Mouse (Mus musculus) midbrain, embryonic 14.5 days (tissue): ENCODE data around the gene Ssc5d. TPM values are rescaled to one million over a fixed set of nuclear protein-coding genes. Genes with fewer than 3 reads are reported as not detected.
"Not testable (repeated sequence)": the region's sequence is repeated elsewhere in the genome, so short reads cannot be mapped to it uniquely, and the experiment has no call there.

ENCODE experiments used
- ATAC-seq: fragments of 200-750 bp; cut with Nextera tagmentation; 2 replicates; pipeline ENCODE4 v1.8.0; 2017; ENCODE audit warnings: moderate number of reproducible peaks, moderate library complexity; ENCODE audit not compliant: low FRiP score, low TSS enrichment
- DNase-seq: peaks from one replicate; pipeline ENCODE4 v3.0.0-alpha.2; 2015
- H3K27ac ChIP-seq: fragments of 300-500 bp; sonication (generic); replicated peaks from 2 replicates; pipeline ENCODE4 v1.5.1; 2014; ENCODE audit warnings: mild to moderate bottlenecking, low read depth, low read length, moderate library complexity
- H3K27me3 ChIP-seq: fragments of 300-500 bp; sonication (generic); 2 replicates; pipeline ENCODE4 v1.6.1; 2014; ENCODE audit warnings: low read length, control low read depth, mixed read lengths; ENCODE audit not compliant: control insufficient read depth, insufficient read depth
- H3K36me3 ChIP-seq: fragments of 300-500 bp; sonication (generic); 2 replicates; pipeline ENCODE4 v1.6.1; 2014; ENCODE audit warnings: low read length, control low read depth; ENCODE audit not compliant: control insufficient read depth, insufficient read depth
- H3K4me1 ChIP-seq: fragments of 300-500 bp; sonication (generic); 2 replicates; pipeline ENCODE4 v1.6.1; 2014; ENCODE audit warnings: mild to moderate bottlenecking, antibody characterized with exemption, low read length, control low read depth; ENCODE audit not compliant: control insufficient read depth, insufficient read depth
- H3K4me2 ChIP-seq: fragments of 300-500 bp; sonication (generic); 2 replicates; pipeline ENCODE4 v1.6.1; 2014; ENCODE audit warnings: mild to moderate bottlenecking, low read length, moderate library complexity
- H3K4me3 ChIP-seq: fragments of 300-500 bp; sonication (generic); replicated peaks from 2 replicates; pipeline ENCODE4 v1.5.1; 2014; ENCODE audit warnings: low read depth, low read length
- H3K9ac ChIP-seq: fragments of 300-500 bp; sonication (generic); replicated peaks from 2 replicates; pipeline ENCODE4 v1.6.1; 2014; ENCODE audit warnings: mild to moderate bottlenecking, low read length, moderate library complexity
- H3K9me3 ChIP-seq: fragments of 300-500 bp; sonication (generic); 2 replicates; pipeline ENCODE4 v1.6.1; 2016; ENCODE audit warnings: low read length, control low read depth, mixed read lengths; ENCODE audit not compliant: control insufficient read depth
- WGBS: fragments of 180-500 bp; shearing (Covaris S2); extraction: QIAGEN DNeasy Blood & Tissue Kit; methylation state at CpG from one replicate; pipeline ENCODE4 v1.1.7; 2014; 5-methylcytosine and 5-hydroxymethylcytosine counted together
- polyA plus RNA-seq: library from polyadenylated mRNA; unstranded; fragments of >200 nt; fragmentation: Nextera tagmentation; extraction: Ambion mirVana; gene quantifications from 2 replicates; pipeline ENCODE4 v1.2.1, GENCODE M21; 2014

Gene Ssc5d
- 0.12 and 0.84 TPM in 2 replicates for polyA plus RNA-seq

DNA sequence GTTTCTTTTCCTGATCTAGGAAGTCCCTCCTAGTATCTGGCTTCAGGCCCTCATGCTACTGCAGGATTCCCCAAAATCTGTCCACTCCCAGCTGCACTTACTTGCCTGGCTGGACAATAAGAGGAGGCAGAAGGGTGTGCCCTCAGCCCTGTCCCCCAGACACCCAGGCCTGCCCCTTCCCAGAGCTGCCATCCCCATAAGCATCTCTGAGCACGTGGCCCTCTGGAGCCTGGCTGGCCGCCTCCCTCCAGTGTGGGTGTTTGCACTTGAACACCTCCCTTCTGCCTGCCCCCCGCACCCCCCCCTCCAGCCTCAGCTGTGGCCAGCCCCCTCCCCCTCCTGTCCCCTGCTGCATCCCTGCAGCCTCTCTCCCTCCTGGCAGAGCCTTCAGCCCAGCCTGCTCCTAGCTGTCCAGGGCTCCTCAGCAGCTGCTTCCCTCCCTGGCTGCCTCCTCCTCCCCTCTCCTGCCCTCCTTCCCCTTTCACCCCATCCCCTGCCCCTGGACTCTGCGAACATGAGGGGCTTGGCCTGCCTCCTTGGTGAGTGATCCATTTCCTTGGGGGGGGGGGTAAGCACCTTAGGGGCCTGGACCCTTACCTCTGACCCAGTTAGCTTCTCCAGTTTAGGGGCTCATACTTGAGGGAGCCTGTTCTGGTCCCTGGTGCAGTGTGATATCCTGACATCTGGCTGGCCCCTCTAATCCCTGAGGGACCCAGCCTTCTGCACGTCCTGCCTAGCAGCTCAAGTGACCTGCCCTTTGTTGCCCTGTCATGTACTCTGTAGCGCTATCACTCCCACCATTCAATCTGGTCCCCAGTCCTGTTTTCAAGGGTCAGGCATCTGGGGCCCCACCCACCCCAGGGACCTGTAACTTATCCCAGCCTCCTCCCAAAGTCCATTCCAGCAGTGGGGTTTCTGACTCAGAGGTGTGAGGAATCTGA is at the start of gene Ssc5d:
Ssc5d (plus strand) TSS at position 345 of the 941 bp plus-strand sequence.
- peak within 1 kb of the TSS; percentile 91 for H3K4me2 ChIP-seq

DNA sequence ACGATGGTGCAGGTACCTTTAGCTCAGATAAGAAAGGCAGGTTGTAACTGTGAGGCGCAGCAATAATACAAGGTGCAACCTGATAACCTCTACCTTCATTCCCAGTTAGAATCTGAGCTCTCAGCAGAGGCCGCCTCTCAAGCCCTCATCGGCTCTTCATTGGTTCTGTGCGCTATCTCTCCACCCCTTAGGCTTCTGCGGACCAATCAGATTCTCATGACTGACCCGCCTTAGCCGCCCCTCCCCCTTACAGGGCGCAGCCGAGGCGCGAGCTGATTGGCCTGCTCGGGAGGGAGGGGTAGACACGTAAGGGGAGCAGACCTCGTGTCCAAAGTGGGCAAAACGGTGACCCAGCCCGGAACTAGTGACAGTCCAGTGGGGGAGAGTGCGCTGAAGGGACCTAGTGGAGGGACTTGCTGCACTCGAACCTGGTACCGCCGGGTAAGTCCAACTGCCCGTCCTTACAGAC is 48.8 kb upstream of the Ssc5d start, which contains the start of gene Isoc2a:
Isoc2a (plus strand) TSS at position 401 of the 469 bp plus-strand sequence.
- H3K4me2 ChIP-seq: peak within 1 kb of the TSS; percentile 87
- H3K4me3 ChIP-seq: peak within 1 kb of the TSS; percentile 42
- peaks cover 9% of the 10 kb centered on the region for H3K4me1 ChIP-seq
- ATAC-seq (peak; percentile 99), DNase-seq (peak; percentile 96)
- no peaks in the 10 kb centered on the region for H3K36me3 ChIP-seq
- peak within 1 kb of the TSS; percentile 48 for H3K9ac ChIP-seq
- WGBS: under 1% methylated on average over 22 of the region's 22 CpGs
- H3K9me3 ChIP-seq: no peaks in the 10 kb centered on the region
- no peaks in the 10 kb centered on the region for H3K27me3 ChIP-seq
- peak within 1 kb of the TSS; percentile 61; the same call in 1 of the 2 replicates for H3K27ac ChIP-seq

More for the DNA sequence above, at the start of gene Ssc5d:
- Histone ChIP-seq H3K27ac (peak within 1 kb of the TSS; percentile 98), H3K36me3 (peaks cover 2% of the 10 kb centered on the region), H3K9me3 (no peaks in the 10 kb centered on the region), H3K9ac (peak within 1 kb of the TSS; percentile 68; the same call in 1 of the 2 replicates), H3K4me1 (peaks cover 47% of the 10 kb centered on the region), H3K4me3 (no peak within 1 kb of the TSS), H3K27me3 (no peaks in the 10 kb centered on the region)
- DNase-seq (peak; percentile 52), ATAC-seq (peak; percentile 12; the same call in 1 of the 2 replicates)
- WGBS: under 1% methylated on average over 6 of the region's 6 CpGs

DNA sequence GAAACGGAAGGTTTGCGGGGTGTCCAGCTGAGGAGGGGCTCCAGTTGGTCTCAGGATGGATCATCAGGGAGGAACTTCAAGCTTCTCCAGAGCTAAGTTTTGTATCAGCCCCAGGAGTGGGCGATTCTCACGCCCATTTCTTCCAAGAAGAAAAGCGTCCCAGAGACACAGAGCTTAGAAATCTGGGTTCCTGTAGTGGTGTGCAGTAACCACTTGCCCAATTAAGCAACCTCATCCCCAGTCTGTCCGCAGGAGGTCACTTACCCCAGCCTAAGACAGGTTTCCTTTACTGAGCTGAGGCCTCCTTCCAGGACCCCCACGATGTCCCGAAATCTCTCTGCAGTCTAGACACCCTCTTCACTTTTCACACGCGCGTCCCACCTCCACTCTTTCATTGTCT is 48.4 kb upstream of the Ssc5d start:
- WGBS: 9% methylated on average over 11 of the region's 11 CpGs
- peak overlapping the region; percentile 87 for H3K4me2 ChIP-seq
- H3K27ac ChIP-seq: no peak overlapping the region
- H3K4me1 ChIP-seq: peaks cover 9% of the 10 kb centered on the region
- H3K4me3 ChIP-seq: peak overlapping the region; percentile 42
- no peaks in the 10 kb centered on the region for H3K9me3 ChIP-seq
- H3K9ac ChIP-seq: peak overlapping the region; percentile 48
- ATAC-seq (peak; percentile 15; the same call in 1 of the 2 replicates), DNase-seq (no peak)
- no peaks in the 10 kb centered on the region for H3K27me3 ChIP-seq
- H3K36me3 ChIP-seq: no peaks in the 10 kb centered on the region

DNA sequence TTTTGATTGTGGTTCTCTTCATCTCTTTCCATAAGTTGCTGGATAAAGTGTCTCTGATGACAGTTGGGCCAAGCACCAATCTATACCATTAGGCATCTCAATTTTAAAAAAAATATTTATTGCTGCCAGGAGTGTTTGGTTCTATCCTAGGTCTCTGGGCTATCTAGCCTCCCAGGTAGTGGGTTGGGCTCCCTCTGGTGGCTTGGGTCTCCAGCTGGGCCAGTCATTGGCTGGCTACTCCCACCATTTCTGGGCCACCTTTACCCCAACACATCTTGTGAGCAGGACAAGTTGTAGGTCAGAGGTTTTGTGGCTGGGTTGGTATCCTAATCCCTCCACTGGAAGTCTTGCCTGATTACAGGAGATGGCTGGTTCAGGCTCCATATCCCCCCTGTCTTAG is 47.4 kb upstream of the Ssc5d start:
- H3K4me3 ChIP-seq: no peak overlapping the region
- no peaks in the 10 kb centered on the region for H3K27me3 ChIP-seq
- DNase-seq (no peak), ATAC-seq (no peak)
- H3K4me1 ChIP-seq: peaks cover 9% of the 10 kb centered on the region
- no peak overlapping the region for H3K27ac ChIP-seq
- H3K9me3 ChIP-seq: no peaks in the 10 kb centered on the region
- no peak overlapping the region for H3K4me2 ChIP-seq
- no peaks in the 10 kb centered on the region for H3K36me3 ChIP-seq
- no peak overlapping the region for H3K9ac ChIP-seq

DNA sequence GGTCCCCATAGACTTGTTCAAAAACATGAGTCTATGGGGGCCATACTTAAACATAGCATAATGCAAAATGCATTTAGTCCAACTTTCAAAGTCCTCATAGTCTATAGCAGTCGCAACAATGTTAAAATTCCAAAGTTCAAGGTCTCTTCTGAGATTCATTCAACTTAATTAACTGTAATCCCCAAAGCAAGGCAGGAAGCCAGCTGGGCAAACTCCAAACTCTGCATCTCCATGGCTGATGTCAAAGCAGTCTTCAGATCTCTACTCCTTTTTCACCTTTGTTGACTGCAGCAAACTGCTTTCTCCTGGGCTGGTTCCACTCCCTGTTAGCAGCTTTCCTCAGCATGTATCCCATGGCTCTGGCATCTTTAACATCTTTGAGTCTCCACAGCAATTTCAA is 46.5 kb upstream of the Ssc5d start:
- not testable (repeated sequence) for H3K4me1 ChIP-seq, H3K4me3 ChIP-seq, ATAC-seq, H3K9me3 ChIP-seq, H3K27me3 ChIP-seq, H3K4me2 ChIP-seq, DNase-seq, H3K9ac ChIP-seq, H3K36me3 ChIP-seq, H3K27ac ChIP-seq
- WGBS: 81% methylated on average over 1 of the region's 1 CpGs

DNA sequence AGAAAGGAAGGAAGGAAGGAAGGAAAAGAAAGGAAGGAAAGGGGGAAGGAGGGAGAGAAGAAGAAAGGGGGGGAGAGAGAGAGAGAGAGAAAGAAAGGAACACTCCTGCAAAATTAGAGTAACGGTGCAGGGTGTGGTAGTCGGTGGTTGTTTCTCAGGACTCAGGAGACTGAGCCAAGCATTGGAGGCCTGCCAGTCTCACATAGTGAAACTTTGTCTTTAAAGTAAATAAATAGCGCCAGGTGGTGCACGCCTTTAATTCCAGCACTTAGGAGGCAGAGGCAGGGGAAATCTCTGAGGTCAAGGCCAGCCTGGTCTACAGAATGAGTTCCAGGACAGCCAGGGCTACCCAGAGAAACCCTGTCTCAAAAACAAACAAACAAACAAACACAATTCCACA is 38.9 kb upstream of the Ssc5d start:
- no peaks in the 10 kb centered on the region for H3K9me3 ChIP-seq
- H3K9ac ChIP-seq: no peak overlapping the region
- H3K36me3 ChIP-seq: no peaks in the 10 kb centered on the region
- DNase-seq (no peak), ATAC-seq (no peak)
- H3K27ac ChIP-seq: no peak overlapping the region
- H3K4me3 ChIP-seq: no peak overlapping the region
- 94% methylated on average over 4 of the region's 4 CpGs for WGBS
- H3K27me3 ChIP-seq: no peaks in the 10 kb centered on the region
- no peak overlapping the region for H3K4me2 ChIP-seq
- no peaks in the 10 kb centered on the region for H3K4me1 ChIP-seq

DNA sequence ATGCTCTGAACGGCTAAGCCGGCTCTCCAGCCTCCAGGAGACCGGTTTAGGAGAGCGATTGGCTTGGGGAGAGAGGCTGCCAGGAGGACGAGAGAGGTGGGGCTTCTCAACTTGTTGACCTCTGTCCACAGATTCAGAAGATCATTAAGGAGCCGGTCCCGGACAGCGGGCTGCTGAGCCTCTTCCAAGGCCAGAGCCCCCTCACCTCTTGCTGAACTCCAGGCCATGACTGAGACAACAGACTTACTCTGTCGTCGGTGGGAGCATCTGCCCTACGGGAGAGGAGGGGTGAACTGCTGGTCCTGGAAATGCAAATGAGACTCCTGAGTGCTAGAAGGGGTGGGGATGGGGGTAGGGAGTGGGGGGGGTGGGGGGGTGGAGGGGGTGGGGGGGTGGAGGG is 30.4 kb upstream of the Ssc5d start:
- peaks cover 3% of the 10 kb centered on the region; the same call in 1 of the 2 replicates for H3K4me1 ChIP-seq
- H3K27ac ChIP-seq: no peak overlapping the region
- no peak overlapping the region for H3K4me3 ChIP-seq
- H3K9me3 ChIP-seq: no peaks in the 10 kb centered on the region
- no peak for ATAC-seq
- H3K27me3 ChIP-seq: no peaks in the 10 kb centered on the region
- no peak overlapping the region for H3K9ac ChIP-seq
- H3K4me2 ChIP-seq: no peak overlapping the region
- no peaks in the 10 kb centered on the region for H3K36me3 ChIP-seq
- no peak for DNase-seq
- 78% methylated on average over 11 of the region's 11 CpGs for WGBS

DNA sequence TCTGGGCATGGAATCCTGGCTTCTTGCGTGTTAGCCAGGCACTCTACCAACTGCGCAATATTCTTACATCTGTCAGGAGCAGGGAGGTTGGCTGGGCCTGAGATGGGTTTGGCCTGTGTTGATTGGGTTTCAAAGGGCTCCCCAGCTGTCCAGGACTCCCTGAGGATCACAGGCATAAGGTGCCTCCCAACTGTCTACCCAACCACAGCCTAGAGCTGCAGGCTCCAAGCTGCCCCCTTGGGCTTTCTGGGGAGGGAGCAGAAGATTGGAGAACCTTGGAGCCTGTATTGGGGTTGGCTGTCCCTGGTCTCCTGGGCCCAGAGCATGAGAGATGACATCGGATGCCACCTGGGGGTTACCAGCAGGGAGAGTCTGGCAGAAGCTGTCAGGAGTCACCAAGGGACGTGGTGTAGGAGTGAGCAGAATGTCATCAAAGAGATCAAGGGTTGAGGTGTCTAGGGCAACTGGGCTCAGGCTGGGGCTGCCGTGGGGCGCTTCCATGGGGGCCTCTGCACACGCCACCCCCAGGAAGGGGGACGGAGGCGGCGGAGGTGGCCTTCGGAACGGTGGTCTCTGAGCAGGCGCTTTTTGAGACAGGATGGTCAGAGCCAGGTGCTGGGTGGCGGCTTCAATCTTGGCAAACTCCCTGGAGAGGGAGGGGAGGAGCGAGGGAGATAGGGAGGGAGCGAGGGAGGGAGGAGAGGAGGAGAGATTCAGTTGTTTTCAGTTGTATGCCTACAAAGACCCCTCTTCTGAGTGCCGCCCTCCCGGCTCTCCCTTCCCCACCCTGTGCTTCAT is 26.5 kb upstream of the Ssc5d start:
- WGBS: 14% methylated on average over 18 of the region's 18 CpGs
- Histone ChIP-seq H3K4me1 (peaks cover 3% of the 10 kb centered on the region; the same call in 1 of the 2 replicates), H3K4me3 (peak overlapping the region; percentile 31), H3K27me3 (no peaks in the 10 kb centered on the region), H3K36me3 (no peaks in the 10 kb centered on the region), H3K9me3 (0 out of 2 replicates have a peak, but pooled peaks cover 3% of the 10 kb centered on the region), H3K27ac (peak overlapping the region; percentile 26; the same call in 1 of the 2 replicates), H3K9ac (peak overlapping the region; percentile 3; the same call in 1 of the 2 replicates), H3K4me2 (peak overlapping the region; percentile 57)
- DNase-seq: peak; percentile 48
- peak; percentile 27; the same call in 1 of the 2 replicates for ATAC-seq
